Mouse (Mus musculus): ENCODE results near the gene P2ry13.
A peak's percentile ranks its signal among the peaks of the same experiment; 100 is the strongest.

The P2ry13 gene

DNA sequence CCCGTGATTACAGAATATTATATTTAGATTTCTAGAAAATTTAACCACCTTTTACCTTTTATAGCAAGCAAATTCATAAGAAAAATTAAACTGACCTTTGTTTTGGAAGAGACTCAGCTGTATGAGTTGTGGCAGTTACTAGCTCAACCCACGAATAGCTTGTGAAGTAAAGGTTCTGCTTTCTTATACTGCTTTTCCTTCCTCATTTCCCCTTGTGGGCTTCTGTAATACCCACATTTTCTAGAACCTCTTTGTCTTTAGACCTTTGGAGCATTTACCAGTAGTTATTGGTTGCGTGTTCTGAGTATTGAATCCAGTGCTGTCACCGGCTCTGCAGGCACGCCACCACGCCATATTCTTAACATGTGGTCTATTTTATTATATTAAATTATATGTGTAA lies at the start of gene P2ry13:
P2ry13 (minus strand) TSS at position 156 of the 400 bp plus-strand sequence.
- DNase-seq = peak in 1 of 2 experiments; percentile 28

DNA sequence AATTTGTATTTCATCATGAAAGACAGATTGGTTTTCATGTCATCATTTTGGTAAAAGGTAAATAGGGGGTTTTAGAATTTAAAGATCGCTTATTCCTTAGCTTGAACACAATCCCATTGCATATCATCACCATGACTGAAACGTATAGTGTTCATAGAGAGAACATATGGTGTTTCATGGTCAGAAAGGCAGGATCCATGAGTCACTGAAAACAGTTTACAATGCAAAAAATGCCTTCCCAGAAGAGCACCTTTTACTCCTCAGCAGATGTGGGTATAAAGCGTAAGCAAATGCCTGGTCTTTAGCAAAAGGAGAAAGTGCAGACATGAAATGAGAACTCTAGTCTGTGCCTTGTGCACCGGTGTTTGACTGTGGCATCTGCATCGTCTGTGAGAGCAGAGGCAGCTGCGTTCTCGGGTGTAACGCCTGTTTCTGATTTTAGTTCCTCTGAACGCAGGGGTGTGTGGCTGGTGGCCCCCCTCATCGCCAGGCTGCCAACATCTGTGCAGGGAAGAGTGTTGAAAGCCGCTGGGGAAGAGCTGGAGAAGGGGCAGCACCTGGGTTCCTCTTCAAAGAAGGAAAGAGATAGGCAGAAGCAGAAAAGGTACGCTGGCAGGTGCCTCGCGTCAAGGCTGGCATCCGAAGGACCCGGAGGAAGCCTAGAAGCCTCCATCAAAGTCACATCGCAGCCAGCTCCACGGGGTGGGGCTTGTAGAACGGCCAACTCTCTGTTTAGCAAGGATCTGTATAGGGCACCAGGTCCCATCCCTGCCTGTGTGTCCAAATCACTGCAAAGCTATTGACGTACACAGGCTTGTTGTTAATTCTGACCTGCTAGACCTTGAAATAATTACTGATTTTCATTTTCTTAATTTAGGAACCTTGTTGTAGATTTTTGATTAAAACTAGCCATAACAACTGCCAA lies 47.3 kb upstream of the P2ry13 start:
- peak; percentile 67 to 69 for DNase-seq

DNA sequence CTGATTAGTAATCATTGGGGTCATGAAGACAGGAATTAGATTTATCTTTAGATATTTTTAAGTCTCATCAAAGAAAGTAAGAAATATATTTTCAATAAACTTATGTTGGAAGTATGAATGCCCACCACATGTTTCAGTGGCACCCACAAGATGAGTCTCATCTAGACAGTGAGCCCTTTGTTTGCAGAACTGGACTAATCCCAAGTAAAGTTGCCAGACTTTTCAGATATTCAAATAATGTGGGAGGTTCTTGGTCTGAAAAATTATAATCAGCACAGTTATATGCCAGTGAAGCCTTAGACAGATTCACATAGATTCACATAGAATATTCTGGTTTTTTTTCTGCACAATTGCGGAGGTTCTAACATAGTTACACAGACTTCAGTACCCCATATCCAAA lies 39.8 kb upstream of the P2ry13 start:
- DNase-seq = no peak

DNA sequence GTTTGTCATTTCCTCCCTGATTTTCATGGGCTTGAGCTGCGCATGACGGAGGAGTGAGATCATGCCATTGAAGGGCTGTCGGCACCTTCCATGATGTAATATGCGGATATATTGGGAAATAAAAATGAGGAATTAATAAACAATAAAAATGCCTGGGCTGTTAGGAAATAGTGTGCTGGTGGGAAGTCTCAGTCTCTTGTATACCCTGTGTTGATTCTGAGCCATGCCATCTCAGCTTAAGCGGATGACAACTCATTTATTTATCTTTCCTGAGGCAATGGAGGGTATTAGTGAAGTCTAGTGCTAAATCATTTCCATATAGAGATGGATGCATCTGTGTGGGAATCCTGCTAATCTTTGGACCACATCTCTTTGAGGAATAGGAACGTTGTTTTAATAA lies 37.3 kb upstream of the P2ry13 start:
- DNase-seq = no peak

DNA sequence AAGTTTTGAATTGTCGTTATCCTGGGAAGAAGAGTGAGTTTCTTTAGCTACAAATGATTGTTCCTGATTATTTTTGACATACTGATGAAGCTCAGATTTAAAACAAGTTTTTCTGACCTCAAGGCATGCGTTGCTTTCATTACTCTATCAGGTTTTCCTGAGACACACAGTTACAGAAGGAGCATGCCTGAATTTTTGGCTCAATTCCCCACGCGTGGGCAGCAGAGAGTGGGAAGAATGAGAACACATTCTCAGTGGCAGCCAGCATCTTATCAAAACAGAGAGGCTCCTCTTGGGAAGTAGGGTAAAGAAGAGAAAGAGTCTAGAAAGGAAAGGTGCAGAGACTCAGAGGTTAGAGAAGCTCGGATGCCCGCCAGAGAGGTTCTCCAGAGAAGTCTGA lies 32.7 kb upstream of the P2ry13 start:
- DNase-seq = no peak

DNA sequence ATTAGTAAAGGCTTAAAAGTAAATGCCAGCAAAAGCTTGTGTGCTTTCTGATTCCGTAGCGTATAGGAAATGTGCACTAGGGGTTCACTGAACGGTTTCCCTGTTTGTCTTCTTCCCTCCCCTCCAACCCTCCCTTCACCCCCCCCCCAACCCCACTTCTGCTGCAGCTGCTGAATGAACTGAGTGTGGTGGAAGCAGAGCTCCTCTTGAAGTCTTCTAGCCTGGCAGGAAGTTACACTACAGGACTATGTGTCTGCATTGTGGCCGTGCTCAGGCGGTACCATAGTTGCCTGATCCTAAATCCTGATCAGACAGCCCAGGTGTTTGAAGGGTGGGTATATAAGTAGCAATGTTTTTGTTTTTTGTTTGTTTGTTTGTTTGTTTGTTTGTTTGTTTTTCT lies 24.2 kb upstream of the P2ry13 start:
- DNase-seq = peak; percentile 29 to 32

DNA sequence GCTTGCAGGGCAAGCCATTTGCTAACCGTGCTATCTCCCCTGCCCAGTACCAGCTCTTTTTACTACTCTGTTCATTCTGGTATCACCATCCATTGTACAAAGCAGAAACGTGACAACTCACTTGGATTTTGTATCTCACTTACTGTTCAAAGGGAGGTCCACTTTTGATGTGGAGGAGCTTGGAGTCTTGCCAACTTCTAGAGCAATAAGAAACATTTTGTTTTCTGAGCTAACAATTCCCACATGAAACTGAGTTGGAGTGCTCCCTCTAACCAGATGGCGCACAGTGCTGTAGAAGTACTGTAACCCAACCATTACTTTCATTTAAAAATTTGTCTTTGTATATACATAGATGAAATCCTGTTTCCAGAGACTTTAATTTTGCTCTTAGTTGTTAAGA lies 20.2 kb upstream of the P2ry13 start:
- DNase-seq = no peak

DNA sequence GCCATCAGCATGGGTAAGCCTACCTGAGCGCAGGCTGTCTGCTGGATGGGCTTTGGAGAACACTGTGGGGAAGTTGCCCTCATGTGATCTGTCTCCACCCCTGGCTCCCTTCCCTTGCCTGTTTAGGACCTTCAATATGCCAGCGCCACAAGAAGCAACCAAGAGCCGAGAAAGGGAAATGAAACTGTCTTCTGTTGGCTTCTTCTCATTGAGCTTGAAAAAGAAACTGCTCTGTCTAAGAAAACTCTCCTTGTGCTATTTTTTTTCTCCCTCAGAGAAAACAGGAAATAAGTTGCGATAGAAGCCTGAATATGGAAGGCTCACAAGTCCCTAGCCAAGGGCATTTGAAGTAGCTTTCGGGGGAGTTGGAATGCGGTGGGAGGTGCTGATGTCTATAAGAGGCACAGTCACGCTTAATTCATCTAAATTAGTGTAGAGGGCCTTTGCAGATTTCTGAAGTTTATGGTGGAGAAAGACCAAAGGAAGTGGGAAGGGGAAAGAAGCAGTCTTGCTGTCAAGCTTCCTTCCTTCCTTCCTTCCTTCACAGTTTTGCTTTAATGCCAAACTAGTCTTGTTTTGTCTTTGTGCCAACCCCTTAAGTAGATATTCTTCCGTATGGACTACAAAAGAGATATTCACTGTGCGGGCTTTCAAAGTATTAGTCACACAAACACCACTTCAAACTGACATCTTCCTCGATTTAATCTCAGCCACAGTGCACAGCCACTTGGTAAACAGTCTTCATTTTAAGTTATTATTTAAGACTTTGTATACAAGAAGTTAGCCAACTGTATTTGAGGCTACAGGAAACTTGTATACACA lies 18.3 kb upstream of the P2ry13 start:
- DNase-seq = peak; percentile 69 to 75

DNA sequence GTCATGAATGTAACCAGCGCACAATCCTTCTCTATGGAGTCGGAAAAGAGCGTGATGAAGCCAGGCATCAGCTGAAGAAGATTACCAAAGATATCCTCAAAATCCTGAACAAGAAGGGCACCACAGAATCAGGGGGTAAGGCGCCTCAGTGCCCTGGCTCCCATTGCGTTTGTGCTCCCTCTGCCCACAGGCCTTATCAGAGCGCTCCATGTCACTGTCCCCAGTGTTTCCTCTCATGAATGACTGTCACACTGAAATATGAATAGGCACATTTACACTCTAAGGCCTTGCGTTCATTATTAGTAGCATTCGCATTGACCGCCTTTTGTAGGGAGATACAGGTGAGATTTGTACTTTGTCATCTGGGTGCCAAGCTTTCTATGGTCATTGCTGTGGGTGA lies 17.0 kb upstream of the P2ry13 start:
- no peak for DNase-seq

DNA sequence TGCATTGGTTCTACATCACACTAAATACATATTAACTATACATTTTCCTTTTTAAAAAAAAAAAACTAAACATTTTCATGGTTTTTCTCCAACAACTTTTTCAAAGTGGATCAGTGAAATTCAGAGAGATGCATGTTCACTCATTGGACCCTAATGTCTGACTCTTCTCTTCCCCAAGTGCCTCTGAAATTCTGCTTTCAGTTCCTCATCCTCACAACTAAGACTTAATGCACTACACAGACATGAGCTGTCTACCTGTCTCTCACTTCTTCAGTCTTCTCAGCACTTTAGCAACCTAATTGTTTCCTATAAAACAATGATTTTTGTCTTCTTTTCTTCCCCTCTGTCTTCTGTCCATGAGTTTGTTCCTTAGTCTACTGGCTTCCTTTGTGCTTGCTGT lies 14.7 kb upstream of the P2ry13 start:
- DNase-seq = peak in 1 of 2 experiments; percentile 52

DNA sequence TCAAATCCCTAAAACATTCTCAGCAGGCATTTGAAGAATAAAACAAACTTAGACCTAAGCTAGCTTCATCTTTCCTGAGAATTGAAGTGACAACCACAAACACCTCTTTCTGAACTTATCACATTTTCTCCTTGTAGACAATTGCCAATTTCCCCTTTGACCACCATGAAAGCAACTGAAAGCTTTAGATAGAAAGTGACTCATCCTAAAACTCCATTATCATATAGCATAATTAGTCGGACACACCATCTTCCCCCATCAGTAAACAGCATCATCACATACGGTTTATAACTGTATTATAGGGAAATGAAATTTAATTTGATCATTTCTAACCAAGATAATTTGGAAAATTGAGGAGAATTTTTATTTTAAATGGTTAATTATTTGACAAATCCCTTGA lies 11.6 kb upstream of the P2ry13 start:
- DNase-seq = no peak

DNA sequence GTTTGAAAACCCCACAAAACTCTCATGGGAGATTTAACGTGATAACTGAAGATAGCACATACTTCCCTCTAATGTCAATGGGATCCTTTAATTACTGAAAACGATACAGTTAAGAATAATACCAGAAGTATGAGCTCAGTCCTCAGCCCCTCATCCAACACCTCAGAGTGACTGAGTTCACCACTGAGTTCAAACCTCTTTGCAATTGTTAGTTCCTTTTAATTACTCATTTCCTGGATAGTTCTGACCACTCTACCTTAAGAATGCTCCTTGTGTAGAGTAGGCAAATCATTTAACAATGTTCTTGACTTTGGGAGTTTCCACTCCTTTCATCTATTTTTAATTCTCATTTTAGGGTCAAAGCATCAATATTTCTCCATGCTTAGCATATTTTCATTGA lies 8.6 kb upstream of the P2ry13 start:
- no peak for DNase-seq

DNA sequence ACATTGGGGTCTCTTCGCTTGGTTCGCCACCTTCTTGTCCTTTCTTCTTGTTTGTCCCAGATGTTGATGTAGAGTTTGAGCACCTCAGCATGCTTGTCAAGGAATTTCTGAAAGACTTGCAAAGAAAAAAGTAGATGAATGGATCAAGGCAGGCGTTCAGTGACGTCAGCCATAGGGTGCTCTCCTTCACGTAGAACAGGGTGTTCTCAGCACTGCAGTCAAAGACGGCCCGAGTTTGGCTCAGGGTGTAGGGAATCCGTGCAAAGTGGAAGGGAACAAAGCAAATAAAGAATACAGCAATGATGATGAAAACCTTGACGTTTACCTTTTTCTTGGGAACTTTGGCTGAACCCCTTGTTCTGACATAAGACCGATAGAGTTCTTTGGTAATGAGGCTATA lies 6.5 kb upstream of the P2ry13 start:
- DNase-seq = no peak

DNA sequence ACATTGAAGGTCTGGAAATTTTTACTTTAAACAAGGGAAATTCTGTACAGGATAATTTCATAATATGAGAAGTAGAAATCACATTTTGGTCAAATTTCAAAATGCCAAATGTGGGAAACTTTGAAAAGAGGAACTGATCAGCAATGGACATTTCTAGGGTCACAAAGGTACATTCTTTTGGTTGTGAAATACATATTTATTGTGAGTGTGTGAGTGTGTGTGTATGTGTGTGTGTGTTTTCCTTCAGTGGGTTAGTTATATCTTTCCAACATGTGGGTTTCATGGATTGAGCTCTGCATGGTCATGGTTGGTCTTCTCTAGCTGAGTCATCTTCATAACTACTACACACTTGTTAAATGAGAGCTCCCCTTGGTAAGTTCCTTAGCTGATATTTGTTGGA lies 1.7 kb upstream of the P2ry13 start:
- DNase-seq = no peak

DNA sequence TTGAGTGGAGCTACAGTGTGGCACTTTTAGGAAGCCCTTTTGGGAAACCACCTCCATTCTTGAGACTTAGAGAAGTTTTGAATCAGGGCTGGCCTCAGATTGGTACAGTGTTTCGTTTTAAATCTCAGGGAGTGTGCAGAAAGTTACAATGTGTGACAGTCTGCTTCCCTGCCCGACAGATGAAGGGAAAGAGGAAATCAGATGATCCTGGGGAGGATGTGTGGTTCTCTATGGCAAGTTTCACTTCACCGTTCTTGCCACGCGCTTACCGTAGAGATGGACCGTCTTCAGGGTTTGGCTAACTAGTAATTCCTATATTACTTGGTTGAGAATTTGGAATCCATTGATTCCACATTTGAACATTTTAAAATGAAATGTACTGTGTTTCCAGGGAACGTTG lies 1.1 kb upstream of the P2ry13 start:
- peak; percentile 38 to 49 for DNase-seq

DNA sequence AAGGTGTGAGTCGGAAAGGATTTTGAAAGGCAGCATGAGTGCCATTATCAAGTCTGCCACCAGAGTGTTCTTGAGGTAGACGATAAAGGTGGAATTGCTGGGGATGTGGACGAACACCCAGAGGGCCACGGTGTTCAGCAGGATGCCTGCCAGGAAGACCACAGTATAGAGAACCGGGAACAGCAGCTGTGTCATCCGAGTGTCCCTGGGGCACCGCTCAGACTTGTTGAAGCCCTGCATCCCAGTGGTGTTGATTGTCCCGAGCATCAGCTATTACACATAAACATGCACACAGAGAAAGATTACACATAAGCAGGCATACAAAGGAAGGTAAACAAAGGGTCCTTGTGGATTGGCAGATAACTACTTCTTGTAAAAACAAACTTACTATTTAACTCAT lies 593 bp downstream of the P2ry13 start:
- DNase-seq = no peak

DNA sequence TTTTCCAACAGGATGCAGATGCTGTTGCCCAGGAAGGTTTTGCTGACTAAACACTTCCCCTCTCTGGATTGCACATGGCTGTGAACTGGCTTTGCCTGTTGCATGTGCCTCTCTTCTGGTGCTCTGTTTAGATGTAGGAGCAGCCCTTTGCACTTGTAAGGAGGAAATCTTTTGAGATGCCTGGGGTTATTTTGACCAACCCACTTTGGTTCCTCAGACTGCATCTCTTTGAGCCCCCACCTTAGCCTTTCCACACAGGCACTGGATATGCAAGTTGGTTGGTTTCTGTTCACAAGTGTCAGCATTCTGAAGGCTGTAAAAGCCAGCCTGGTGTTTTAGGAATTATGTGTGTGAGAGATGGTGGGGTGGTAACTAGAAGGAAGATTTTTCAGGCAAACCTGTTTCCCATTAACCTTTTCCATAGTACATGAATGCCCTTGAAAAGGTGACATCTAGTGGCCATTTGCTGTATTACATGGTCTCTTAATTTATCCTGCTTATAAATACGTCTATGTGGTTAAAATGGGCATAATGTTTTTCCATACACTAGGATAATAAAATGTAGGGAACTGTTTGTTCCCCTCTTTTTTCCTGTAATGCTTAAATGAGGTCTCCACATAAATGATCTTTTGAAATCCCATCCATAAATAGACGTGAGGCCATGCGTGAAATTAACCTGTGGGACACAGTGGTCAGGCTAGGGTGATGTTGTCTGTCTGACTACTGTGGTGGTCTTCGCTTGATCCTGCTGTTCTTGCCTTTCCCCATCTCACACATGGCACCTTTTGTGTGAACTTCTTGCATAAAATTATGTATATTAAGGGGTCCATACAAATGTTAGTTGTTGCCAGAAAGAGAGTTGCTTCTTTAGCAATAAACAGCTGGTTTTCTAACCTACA lies 1.8 kb downstream of the P2ry13 start:
- peak; percentile 36 to 50 for DNase-seq

DNA sequence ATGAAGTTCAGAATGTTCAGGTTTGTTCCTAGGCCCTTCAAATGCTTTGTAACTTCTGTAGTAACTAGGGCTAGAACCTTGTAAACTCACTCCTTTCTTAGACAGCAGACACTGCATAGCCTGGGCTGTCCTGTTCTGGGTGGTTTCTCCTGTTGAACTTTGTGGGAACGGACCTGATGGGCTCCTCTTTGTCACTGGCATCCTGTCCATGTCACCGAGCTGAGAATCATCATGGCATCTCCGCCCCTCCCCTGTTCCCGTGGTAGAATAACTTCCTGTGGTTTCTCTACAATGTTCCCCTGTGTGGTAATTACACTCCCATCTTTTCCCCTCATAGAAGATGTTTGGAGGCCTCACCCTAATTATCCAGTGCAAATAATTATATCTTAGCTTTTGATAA lies 4.7 kb downstream of the P2ry13 start:
- DNase-seq = no peak

DNA sequence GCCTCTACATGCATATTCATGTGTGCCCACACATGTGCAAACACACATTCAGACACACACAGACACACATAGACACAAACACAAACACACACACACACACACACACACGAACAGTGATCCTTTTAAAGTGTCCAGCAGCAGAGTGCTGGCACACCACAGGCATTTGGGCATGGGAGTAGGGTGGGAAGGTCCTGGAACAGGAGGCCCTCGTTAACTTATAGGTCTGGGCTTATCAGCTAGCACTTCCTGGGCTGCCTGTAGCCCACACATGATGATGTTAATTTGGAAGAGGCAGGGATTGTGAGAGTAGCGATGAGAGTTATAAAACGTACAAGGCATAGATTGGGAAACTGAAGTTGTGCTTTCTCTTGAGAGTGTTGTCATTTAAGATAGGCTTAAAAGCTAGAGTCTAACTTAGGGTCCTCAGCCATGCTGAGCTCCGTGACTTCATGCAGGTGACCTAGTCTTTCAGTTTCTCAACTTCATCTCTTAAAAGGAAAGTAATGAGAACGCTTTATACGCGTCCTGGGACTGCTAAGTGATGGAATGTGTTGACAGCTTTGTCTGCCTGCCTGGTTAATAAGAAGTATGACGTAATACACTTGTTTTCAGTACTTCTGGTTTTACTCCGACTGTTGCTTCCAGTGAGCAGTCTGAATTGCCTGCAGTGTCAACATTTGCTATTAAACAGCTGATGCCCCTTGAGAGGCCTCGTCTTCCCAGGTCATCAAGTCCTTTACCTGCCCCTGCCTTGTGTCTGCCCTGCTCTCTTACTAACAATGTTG lies 5.8 kb downstream of the P2ry13 start:
- DNase-seq = no peak

DNA sequence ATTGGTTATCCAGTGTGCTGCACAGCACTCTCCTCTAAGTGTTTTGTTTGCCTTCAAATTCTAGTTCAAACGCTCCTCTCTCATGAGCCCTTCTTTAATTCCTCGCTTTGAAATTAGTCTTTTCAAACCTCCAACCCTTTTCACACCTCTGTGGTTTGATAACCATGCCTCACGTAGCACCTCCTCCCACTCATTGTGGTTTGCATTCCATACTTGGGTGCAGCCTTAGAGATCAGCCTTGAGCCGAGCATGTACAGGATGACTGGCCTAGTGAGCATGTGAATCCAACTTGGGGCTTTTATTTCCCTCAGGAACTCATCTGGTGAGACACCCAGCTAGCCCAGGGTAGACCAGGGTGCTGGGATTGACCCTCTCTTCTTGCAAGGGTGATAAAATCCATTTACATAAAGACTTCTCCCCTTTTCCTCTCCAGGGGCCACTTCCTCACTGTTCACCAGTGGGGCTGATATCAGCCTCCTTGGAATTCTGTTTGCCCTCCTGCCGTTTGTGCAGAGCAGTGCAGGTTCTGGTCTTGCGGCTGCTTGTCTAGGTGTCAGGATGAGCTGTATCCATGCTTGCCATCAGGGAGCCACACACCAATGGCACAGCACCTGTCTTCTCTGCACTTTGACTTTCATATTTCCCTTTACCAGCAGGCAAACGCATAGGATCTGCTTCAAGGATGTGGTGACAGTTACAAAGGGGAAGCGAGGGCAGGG lies 6.7 kb downstream of the P2ry13 start:
- no peak for DNase-seq

DNA sequence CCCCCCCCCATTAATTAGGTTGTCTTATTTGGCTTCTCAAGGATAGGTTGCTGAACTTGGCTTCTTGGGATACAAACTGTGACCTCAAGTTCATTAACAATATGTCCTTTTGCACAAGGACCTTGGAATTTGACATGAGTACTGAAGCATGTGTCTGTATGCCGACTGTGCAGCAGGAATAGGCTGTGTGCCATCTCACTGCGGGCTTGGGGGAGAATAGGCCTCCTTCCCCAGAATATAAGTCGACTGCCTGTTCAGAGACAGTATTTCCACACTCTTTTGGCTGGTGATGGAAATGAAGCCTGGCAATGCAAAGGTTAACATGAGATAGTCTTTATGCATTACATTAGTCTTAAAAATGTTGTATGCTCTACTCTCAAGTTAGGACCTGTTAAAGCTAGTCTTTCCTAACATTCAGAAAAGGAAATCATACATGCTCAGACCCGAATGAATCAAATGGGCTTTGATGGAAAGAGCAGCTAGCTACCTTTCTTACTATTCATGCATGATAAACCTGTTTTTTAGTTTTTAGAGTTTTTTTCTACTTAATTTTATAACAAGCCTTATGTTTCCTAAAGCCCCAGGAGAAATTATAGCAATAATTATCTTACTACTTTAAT lies 13.2 kb downstream of the P2ry13 start:
- no peak for DNase-seq
